Mouse (Mus musculus) frontal cortex, adult (tissue): ENCODE measurements around the gene Tuba4a.
A peak's percentile ranks its signal among the peaks of the same experiment; 100 is the strongest.

ENCODE experiments used
- ATAC-seq: cut with Nextera tagmentation; 2 replicates; pipeline ENCODE4 v1.9.2; 2017; ENCODE audit warnings: mild to moderate bottlenecking, moderate library complexity, mixed read lengths; ENCODE audit not compliant: low TSS enrichment

The Tuba4a gene

DNA sequence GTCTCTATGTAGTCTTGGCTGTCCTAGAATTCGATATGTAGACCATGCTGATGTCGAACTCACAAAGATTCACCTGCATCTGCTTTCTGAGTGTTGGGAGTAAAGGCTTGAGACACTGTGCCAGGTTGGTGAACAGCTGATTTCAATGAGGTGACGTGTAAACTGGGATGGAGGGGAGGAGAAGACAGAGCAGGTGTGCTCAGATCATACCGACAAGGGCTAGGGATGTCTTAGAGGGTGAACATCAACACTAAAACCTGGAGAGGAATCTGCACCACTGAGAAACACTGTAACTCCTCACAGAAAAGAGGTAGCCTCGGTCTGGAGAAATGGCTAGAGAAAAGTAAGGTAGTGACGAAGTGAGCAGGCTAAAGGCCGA lies 51.6 kb downstream of the Tuba4a start:
- ATAC-seq, result peak; percentile 22; the same call in 1 of the 2 replicates
